Mouse (Mus musculus): ENCODE data around the gene Frem2. TPM values are rescaled to one million over a fixed set of nuclear protein-coding genes. Genes with fewer than 3 reads are reported as not detected.

Frem2 gene
- total RNA-seq, 2 experiments from 2014 or later: 0.66 to 1.3 TPM

DNA sequence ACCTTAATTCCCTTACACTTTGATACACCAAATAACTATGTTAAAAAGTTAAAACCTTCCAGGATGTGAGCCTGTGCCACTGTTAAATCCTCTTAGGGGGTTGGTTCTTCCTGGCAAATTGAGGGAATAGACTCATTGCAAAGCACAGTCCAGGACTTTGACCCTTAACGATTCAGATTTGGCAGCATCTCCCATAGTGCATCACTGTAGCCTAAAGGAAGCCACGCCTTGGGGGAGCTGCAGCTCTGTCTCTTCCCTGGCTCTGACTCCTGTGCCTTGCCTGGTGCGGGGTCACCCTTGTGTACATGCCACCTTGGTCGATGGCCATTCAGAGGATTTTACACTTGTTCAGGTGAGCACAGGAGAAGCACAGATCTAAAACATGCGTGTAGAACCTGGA, 187.5 kb downstream of the Frem2 start:
- no peak for DNase-seq (ENCODE audit: low spot score)

DNA sequence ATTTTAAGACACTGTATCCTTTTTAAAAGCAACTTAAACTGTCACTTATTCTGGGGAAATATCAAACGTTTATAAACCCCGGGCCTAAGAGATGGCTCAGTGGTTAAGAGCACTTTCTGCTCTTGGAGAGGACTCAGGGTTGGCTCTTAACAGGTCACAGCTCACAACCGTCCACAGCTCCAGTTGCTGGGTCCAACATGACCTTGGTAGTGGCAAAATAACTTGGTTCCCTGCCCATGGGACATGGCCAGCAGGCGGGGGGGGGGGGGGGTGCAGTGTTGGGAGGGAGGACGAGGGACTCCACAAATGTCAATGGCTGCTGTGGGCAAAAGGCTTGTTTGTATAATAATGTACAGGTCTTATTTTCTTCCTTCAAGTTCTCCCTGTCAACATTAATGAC, 189.8 kb downstream of the Frem2 start:
- no peak for DNase-seq (ENCODE audit: low spot score)

DNA sequence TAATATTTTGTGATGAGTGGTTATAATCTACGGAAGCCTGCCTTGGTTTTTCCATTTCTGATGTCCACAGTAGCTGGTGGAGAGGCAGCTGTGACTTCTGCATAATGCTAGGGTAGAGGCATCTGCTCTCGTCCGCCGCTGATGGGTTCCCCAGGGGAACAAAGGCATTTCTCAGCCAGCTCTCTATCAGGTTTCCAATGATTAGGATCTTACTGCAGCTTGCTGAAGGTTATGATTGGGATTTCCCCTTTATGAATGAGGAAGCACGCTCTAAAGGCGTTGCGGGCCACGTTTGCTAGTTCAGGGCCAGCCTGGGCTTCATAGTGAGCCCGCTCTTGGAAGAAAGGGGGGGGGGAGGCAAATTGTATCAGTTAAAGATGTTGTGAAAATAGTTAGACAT, 190.7 kb downstream of the Frem2 start:
- no peak for DNase-seq (ENCODE audit: low spot score)

DNA sequence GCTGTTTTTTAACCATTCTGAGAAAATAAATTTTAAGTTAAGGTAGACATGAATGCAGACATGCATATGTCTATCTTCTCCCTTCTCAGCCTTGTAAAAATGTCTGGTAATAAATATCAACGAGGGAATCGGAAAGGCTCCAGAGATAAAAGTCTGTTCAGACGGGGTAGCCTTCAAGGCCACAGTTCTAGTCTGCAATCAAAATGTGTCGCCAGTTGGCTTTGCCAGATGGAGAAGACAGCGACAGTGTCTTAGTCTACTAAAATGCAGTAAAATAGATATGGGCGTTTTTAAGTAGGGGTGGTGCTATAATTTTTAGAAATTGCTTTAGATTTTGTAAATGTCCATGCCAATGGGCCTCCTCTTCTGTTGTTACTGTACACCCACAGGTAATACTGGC, 191.8 kb downstream of the Frem2 start:
- DNase-seq (ENCODE audit: low spot score): no peak

DNA sequence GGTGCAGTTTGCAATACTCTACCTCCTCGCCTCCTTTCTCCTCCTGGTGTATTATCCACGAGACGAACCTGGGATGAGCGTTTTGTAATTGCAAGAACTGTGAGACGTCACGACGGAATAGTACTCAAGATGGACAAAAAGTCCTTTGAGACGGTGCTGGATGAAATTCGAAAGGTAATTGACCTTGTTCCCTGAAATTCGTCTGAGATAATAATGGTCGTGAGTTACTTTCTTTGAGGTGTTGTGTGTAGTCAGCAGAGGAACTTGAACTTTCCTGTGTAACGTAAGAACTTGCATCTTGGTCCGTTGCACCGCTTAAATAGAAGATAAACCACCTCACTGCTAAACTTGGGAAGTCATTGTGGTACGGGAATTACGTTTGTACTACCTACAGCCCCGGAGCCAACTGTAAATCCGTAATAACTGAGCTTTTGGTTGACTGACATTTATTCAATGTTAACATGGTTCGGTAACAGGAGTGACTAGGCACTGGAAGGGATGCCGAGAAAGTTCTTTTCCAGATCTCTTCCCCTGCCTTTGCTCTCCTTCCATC, 192.9 kb downstream of the Frem2 start:
- no peak for DNase-seq (ENCODE audit: low spot score)

Other genes with a start within 250 kb of the Frem2 start
- 1 to 10 TPM; 2.8 to 3.0 TPM for gene Nhlrc3, start 194.0 kb downstream of the Frem2 start, total RNA-seq (2021)
- gene Proser1, start 193.7 kb downstream of the Frem2 start, total RNA-seq (2021): 1 to 10 TPM; 5.4 to 5.6 TPM
- not detected for gene Stoml3, start 168.7 kb downstream of the Frem2 start, total RNA-seq (2021)
- gene Gm10985, start 187.7 kb upstream of the Frem2 start, total RNA-seq (2021): not detected
- gene Ufm1, start 206.5 kb upstream of the Frem2 start, total RNA-seq (2021): 10 to 100 TPM; 35.4 to 36.2 TPM

All from gastrocnemius, adult 18-20 months (tissue).